Mouse (Mus musculus) embryonic fibroblast, embryonic 13.5 days (primary cell): ENCODE results near the gene Usp13.

ENCODE experiments used
- CTCF ChIP-seq: IDR thresholded peaks from 2 replicates; pipeline ENCODE4 v1.5.1; 2011; ENCODE audit warnings: mild to moderate bottlenecking, control low read depth, low read length, moderate library complexity, borderline replicate concordance; ENCODE audit not compliant: insufficient read depth
- POLR2A ChIP-seq: IDR thresholded peaks from 2 replicates; pipeline ENCODE4 v1.6.1; 2011; ENCODE audit warnings: low read depth, mild to moderate bottlenecking, control low read depth, low read length, moderate library complexity

DNA sequence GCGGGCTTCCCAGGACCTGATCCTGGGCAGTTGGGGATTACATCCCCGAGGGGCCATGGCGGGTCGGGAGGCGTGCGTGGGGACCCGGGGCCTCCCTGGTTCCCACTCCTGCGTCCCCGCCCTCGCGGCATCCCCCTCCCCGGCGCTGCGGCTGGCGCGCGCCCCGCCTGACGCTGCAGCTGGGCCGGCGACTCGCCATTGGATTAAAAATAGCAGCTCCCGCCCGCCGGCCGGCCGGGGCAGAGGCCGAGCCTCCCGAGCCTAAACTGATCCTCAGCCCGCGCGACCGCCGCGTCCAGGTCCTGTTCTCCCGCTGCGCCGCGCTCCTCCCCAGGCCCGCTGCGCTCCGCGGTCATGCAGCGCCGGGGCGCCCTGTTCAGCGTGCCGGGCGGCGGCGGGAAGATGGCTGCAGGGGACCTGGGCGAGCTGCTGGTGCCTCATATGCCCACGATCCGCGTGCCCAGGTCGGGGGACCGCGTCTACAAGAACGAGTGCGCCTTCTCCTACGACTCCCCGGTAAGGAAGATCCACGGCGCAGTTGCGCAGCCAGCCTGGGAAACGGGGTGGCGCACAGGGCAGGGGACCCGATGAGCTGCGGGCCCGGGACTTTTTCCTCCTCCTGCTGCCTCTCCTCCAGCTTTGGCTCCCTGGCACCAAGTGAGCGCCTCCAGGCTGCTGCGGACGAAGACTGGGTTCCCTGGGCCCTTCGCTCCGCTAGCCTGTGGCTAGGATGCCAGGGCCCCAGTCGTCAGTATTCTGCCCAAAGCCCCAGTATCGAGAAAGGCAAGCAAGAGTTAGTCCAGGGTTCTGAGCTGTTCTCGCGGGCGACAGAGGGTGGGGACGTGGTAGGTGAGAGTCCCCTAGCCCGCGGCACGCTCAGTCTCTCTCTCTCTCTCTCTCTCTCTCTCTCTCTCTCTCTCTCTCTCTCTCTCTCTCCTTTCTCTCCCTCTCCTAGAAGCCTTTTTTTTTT lies at the start of gene Usp13:
- TF ChIP-seq CTCF: no peak
- peak; percentile 66 for TF ChIP-seq POLR2A
